Mouse (Mus musculus) gonadal fat pad, adult 2 months (tissue): Measurements from ENCODE around the gene Atraid. TPM values are rescaled to one million over a fixed set of nuclear protein-coding genes. Genes with fewer than 3 reads are reported as not detected.

Experiments
- DNase-seq: peaks from one replicate; pipeline ENCODE4 v3.0.0-alpha.2; 2012; ENCODE audit warnings: low read depth
- polyA plus RNA-seq: library from polyadenylated mRNA; depleted of rRNA; stranded (reverse); fragments of >200 nt; gene quantifications from 2 replicates; pipeline ENCODE4 v1.2.3, GENCODE M21; 2012

Atraid gene
- polyA plus RNA-seq, 1 experiment: 242 TPM

DNA sequence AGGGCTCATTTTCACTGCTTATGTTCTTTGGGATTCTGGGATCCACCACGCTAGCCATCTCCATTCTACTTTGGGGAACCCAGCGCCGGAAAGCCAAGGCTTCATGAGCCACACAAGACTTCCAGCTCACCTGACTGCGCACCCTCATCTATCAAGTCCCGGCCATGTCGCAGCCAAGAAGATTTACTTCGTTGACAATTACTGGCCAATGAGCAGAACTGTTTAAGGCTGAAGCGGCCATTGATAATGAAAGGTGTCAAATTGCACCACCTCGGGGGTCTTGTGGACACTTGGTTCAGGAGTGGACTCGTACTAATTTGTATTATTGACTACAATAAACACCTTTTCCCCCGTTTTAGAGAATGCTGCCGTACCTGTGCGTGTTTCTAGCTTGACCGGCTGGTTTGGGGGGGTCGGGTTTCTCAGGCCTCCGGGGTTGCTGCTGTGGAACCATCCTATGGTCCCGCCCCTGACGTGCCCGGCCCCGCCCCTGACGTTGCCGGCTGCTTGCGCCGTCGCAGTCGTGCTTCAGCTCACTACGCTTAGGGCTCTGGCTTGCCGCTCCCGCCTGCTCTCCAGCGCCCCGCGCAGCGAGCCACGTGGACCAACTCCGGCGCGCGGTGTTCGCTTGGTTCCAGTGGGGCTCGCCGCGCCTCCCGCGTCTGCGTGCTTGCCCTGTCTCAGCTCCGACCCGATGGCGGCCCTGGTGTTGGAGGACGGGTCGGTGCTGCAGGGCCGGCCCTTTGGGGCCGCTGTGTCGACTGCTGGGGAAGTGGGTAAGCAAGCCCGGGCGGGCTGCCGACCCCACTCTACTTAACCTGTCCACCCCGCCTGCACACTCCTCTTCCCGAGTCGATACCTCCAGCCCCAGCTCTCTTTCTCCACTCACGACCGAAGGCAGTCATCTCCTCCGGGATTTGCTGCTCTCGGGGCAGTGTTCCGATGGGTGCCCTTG, 6.4 kb downstream of the Atraid start, which contains the start of gene Cad:
Cad (plus strand) TSS at position 520 of the 955 bp plus-strand sequence.
- DNase-seq: no peak

GRCm38 (mm10) chr5:31055216-31056140, 7.4 kb downstream of the Atraid start:
- no peak for DNase-seq

- no peak for DNase-seq
Observed at GRCm38 (mm10) chr5:31069810-31070209, 21.7 kb downstream of the Atraid start.

- no peak for DNase-seq
Observed at GRCm38 (mm10) chr5:31071059-31071458, 22.9 kb downstream of the Atraid start.

GRCm38 (mm10) chr5:31071821-31072220, 23.7 kb downstream of the Atraid start:
- no peak for DNase-seq

DNA sequence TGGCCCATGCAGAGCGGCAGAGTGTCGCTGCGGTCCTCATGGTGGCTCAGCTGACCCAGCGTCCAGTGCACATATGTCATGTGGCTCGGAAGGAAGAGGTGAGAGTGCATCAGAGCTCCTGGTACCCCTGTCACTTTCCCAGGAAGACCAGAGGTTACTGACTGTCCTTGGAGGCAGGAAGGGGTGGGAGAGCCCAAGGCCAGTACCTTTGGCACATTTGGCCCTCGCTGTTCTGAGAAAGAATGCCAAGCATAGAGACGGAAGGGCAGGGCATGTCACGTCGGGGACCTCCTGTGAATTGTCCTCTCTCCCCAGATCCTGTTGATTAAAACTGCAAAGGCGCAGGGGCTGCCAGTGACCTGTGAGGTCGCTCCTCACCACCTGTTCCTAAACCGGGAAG, 25.1 kb downstream of the Atraid start:
- DNase-seq: no peak

- no peak for DNase-seq
Observed at GRCm38 (mm10) chr5:31076346-31076745, 28.2 kb downstream of the Atraid start.

GRCm38 (mm10) chr5:31080059-31080794, 32.1 kb downstream of the Atraid start:
- no peak for DNase-seq

GRCm38 (mm10) chr5:31080795-31081164, 32.7 kb downstream of the Atraid start:
- DNase-seq: no peak

GRCm38 (mm10) chr5:31081386-31081785, 33.3 kb downstream of the Atraid start:
- DNase-seq: no peak

DNA sequence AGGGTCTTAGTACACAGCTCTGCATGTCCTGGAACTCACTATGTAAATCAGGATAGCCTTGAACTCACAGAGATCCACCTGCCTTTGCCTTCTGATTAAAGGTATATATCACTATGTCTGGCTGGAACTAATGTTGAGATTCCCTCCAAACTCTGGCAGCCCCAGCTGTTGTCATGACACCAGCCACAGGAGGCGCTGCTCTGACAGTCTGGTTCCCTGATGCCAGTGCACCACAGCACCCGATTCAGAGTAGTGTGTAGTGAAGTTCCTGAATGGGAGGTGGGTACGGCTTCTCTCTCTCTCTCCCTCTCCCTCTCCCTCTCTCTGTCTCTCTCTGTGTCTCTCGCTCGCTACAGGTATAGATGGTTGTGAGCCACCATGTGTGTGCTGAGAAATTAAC, 34.2 kb downstream of the Atraid start:
- no peak for DNase-seq

- DNase-seq: no peak
Observed at GRCm38 (mm10) chr5:31082935-31083625, 35.0 kb downstream of the Atraid start.

DNA sequence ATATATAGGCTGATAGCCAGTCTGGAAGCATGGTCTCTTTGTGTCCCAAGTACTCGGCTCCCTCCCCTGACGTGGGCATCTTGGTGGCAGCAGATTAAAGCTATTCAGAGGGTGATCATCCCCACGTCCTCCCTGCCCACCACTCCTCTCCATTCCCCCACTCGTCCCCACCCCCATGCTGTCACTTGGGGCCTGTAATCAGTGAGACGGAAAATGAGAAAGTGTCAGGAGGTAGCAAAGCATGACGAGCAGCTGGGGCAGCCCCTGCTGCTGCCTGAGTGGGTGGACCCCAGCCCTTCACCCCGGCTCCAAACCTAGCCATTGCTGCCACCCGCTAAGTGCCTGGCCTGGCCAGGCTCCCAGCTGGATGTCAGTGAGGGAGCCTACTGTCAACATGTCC, 35.8 kb downstream of the Atraid start:
- DNase-seq: no peak

GRCm38 (mm10) chr5:31086606-31087005, 38.5 kb downstream of the Atraid start:
- DNase-seq: no peak

- DNase-seq: no peak
Observed at GRCm38 (mm10) chr5:31087131-31087530, 39.0 kb downstream of the Atraid start.

DNA sequence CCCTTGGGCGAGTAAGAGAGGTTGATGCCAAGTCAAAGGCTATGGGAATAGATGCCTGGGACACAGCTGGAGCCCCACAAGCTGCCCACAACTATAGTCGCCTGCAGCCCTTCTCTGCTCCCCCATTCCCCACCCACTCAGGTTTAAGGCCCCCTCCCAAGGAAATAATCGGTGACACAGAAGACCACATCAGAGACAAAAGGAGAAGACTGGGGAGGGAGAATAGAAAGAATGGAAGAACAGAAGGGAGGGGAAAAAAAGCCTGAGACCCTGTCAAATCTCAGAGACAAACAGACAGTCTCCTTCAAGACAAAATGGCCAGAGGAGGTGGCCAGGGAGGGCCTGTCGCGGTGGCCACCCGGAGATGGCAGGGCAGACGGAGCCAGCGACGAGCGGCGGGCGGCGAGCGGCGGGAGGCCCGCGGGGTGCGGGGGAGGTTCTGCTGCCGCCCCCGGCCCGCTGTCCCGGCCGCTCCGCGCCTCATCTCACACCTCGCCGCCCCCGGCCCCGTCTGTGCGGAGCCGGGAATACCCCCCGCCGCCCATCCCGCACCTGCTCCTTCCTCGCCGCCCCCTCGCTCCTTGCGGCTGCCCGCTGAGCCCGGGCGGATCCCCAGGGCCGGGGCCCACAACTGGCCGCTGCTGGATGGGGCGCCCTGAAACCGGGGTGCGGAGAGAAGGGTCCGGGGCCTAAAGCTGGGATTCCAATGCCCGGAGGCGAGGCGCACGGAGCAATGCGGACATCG, 44.3 kb downstream of the Atraid start:
- no peak for DNase-seq

DNA sequence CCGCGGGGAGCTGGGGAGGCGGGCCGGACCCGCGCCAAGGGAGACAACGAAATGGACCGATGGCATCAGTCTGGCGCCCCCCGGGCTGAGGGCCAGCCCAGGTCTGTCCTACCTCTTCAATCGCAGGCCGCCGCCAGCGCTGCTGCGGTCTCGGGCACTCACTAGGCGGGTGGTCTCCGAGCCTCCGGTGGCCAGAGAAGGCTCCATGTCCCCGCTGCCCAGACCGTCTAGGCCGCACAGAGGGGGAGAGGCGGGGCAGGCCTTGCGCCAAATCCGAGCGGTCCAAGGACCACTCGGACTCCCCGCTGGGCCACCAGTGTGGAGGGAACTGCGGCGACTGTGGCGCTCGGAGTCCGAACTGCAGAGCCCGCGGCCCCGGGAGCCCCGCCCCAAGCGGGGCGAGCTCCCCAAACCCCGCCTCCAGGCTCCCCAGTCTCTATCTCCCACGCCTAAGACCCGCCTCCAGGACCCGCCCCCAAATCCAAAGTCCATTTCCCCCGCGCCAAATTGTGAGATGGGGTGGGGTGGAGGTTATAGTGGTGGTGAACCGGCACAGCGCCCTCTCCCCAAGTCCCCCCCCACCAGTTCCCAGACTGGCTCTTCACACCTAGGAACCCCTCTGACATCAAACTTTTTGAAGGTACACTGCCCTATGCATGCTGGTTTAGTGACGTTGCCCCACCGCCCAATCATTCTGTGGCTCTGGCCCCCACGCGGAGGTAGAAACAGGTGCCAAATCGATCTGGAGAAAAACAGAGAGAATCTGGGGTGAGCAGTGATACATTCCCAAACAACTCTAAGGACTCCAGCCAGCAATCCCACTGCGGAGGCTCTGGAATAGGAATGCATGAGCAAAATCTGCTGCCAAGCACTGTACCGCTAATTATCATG, 45.3 kb downstream of the Atraid start:
- no peak for DNase-seq

GRCm38 (mm10) chr5:31094100-31094798, 46.1 kb downstream of the Atraid start:
- no peak for DNase-seq
